Mouse (Mus musculus): Measurements from ENCODE around the gene Lmntd1. TPM values are rescaled to one million over a fixed set of nuclear protein-coding genes. Genes with fewer than 3 reads are reported as not detected.
A peak's percentile ranks its signal among the peaks of the same experiment; 100 is the strongest.

Gene Lmntd1
- total RNA-seq, 2 experiments from 2014 or later: 2.0 to 2.2 TPM

GRCm38 (mm10) chr6:145573250-145574013 is 40.7 kb downstream of the Lmntd1 start:
- intact Hi-C loops (cut with DNase I): no loop called here
- no peak for DNase-seq (ENCODE audit: extremely low spot score in 1 of 2, low spot score in 2 of 2)

GRCm38 (mm10) chr6:145568701-145569100 is 45.4 kb downstream of the Lmntd1 start:
- intact Hi-C loops (cut with DNase I): no loop called here

GRCm38 (mm10) chr6:145567832-145568231 is 46.3 kb downstream of the Lmntd1 start:
- intact Hi-C loops (cut with DNase I): no loop called here
- no peak for DNase-seq (ENCODE audit: extremely low spot score in 1 of 2, low spot score in 2 of 2)

More at GRCm38 (mm10) chr6:145568701-145569100, 45.4 kb downstream of the Lmntd1 start:
- no peak for DNase-seq (ENCODE audit: extremely low spot score in 1 of 2, low spot score in 2 of 2)

GRCm38 (mm10) chr6:145567296-145567695 is 46.8 kb downstream of the Lmntd1 start:
- DNase-seq (ENCODE audit: extremely low spot score in 1 of 2, low spot score in 2 of 2): no peak
- intact Hi-C loops (cut with DNase I): no loop called here

GRCm38 (mm10) chr6:145565663-145566062 is 48.5 kb downstream of the Lmntd1 start:
- DNase-seq (ENCODE audit: extremely low spot score in 1 of 2, low spot score in 2 of 2): no peak
- intact Hi-C loops (cut with DNase I): no loop called here

- intact Hi-C loops (cut with DNase I): no loop called here
- DNase-seq (ENCODE audit: extremely low spot score in 1 of 2, low spot score in 2 of 2): no peak
These were observed 49.4 kb downstream of the Lmntd1 start for GRCm38 (mm10) chr6:145564671-145565070.

GRCm38 (mm10) chr6:145557059-145557992 is 56.8 kb downstream of the Lmntd1 start:
- no peak for DNase-seq (ENCODE audit: extremely low spot score in 1 of 2, low spot score in 2 of 2)
- intact Hi-C loops (cut with DNase I): no loop called here

- intact Hi-C loops (cut with DNase I): no loop called here
- no peak for DNase-seq (ENCODE audit: extremely low spot score in 1 of 2, low spot score in 2 of 2)
These were observed 60.9 kb downstream of the Lmntd1 start for GRCm38 (mm10) chr6:145553226-145553625.

GRCm38 (mm10) chr6:145552817-145553216 is 61.3 kb downstream of the Lmntd1 start:
- DNase-seq (ENCODE audit: extremely low spot score in 1 of 2, low spot score in 2 of 2): no peak
- intact Hi-C loops (cut with DNase I): no loop called here

- intact Hi-C loops (cut with DNase I): no loop called here
- DNase-seq (ENCODE audit: extremely low spot score in 1 of 2, low spot score in 2 of 2): no peak
These were observed 63.1 kb downstream of the Lmntd1 start for GRCm38 (mm10) chr6:145550993-145551392.

GRCm38 (mm10) chr6:145545927-145546641 is 68.0 kb downstream of the Lmntd1 start:
- intact Hi-C loops (cut with DNase I): no loop called here

GRCm38 (mm10) chr6:145544838-145545237 is 69.3 kb downstream of the Lmntd1 start:
- DNase-seq (ENCODE audit: extremely low spot score in 1 of 2, low spot score in 2 of 2): no peak
- intact Hi-C loops (cut with DNase I): no loop called here

More at GRCm38 (mm10) chr6:145545927-145546641, 68.0 kb downstream of the Lmntd1 start:
- DNase-seq (ENCODE audit: extremely low spot score in 1 of 2, low spot score in 2 of 2): peak in 1 of 2 experiments; percentile 7

GRCm38 (mm10) chr6:145544304-145544703 is 69.8 kb downstream of the Lmntd1 start:
- DNase-seq (ENCODE audit: extremely low spot score in 1 of 2, low spot score in 2 of 2): no peak
- intact Hi-C loops (cut with DNase I): no loop called here

GRCm38 (mm10) chr6:145539568-145539859 is 74.6 kb downstream of the Lmntd1 start:
- intact Hi-C loops (cut with DNase I): no loop called here

GRCm38 (mm10) chr6:145538787-145539567 is 75.1 kb downstream of the Lmntd1 start:
- intact Hi-C loops (cut with DNase I): no loop called here
- DNase-seq (ENCODE audit: extremely low spot score in 1 of 2, low spot score in 2 of 2): no peak

More at GRCm38 (mm10) chr6:145539568-145539859, 74.6 kb downstream of the Lmntd1 start:
- DNase-seq (ENCODE audit: extremely low spot score in 1 of 2, low spot score in 2 of 2): no peak

- intact Hi-C loops (cut with DNase I): no loop called here
- no peak for DNase-seq (ENCODE audit: extremely low spot score in 1 of 2, low spot score in 2 of 2)
These were observed 83.7 kb downstream of the Lmntd1 start for GRCm38 (mm10) chr6:145530464-145530863.

- intact Hi-C loops (cut with DNase I): no loop called here
- DNase-seq (ENCODE audit: extremely low spot score in 1 of 2, low spot score in 2 of 2): no peak
These were observed 90.8 kb downstream of the Lmntd1 start for GRCm38 (mm10) chr6:145523337-145523736.

- intact Hi-C loops (cut with DNase I): no loop called here
- no peak for DNase-seq (ENCODE audit: extremely low spot score in 1 of 2, low spot score in 2 of 2)
These were observed 91.5 kb downstream of the Lmntd1 start for GRCm38 (mm10) chr6:145522617-145523016.

Data from left cerebral cortex, postnatal 10 days (tissue).